Mouse (Mus musculus) regulatory T cell (primary cell): ENCODE data around the gene Nop56.

Experiments
- in situ Hi-C: fragments of 300-600 bp; cut with MboI, MseI; formaldehyde crosslinking; loops from one replicate; pipeline ENCODE4 v1.15.1; 2025; ENCODE audit warnings: high pct_unique_total_duplicates

Gene Nop56

GRCm38 (mm10) chr2:130294936-130295277 lies 20.7 kb downstream of the Nop56 start, which contains the start of gene Ebf4:
Ebf4 (plus strand) TSS chr2:130295169.
- in situ Hi-C loops: loop anchor here (5.0 kb wide), 1 partner anchor 122 kb away; no protein-coding TSS in a partner anchor

- in situ Hi-C loops: no loop called here
These were observed 21.3 kb downstream of the Nop56 start for GRCm38 (mm10) chr2:130295331-130296133.

- in situ Hi-C loops: no loop called here
These were observed 22.0 kb downstream of the Nop56 start for GRCm38 (mm10) chr2:130296134-130296745.

GRCm38 (mm10) chr2:130297580-130297979 lies 23.4 kb downstream of the Nop56 start:
- in situ Hi-C loops: no loop called here

GRCm38 (mm10) chr2:130303014-130303413 lies 28.8 kb downstream of the Nop56 start:
- in situ Hi-C loops: loop anchor here (5.0 kb wide), 1 partner anchor 264 kb away; no protein-coding TSS in a partner anchor

- in situ Hi-C loops: no loop called here
These were observed 52.8 kb downstream of the Nop56 start for GRCm38 (mm10) chr2:130327057-130327456.
